Mouse (Mus musculus) forebrain, embryonic 12.5 days (tissue): ENCODE measurements around the gene Psmd9. TPM values are rescaled to one million over a fixed set of nuclear protein-coding genes. Genes with fewer than 3 reads are reported as not detected.

Source experiments
- ATAC-seq: fragments of 200-750 bp; cut with Nextera tagmentation; 2 replicates; pipeline ENCODE4 v1.8.0; 2017; ENCODE audit warnings: moderate TSS enrichment; ENCODE audit not compliant: low FRiP score
- H3K27ac ChIP-seq: fragments of 300-500 bp; sonication (generic); 2 replicates; pipeline ENCODE4 v1.5.1; 2016; ENCODE audit warnings: mild to moderate bottlenecking
- H3K27me3 ChIP-seq: fragments of 300-500 bp; sonication (generic); 2 replicates; pipeline ENCODE4 v1.6.1; 2016; ENCODE audit warnings: mild to moderate bottlenecking
- H3K36me3 ChIP-seq: fragments of 300-500 bp; sonication (generic); replicated peaks from 2 replicates; pipeline ENCODE4 v1.6.1; 2016; ENCODE audit warnings: mild to moderate bottlenecking
- H3K4me1 ChIP-seq: fragments of 300-500 bp; sonication (generic); 2 replicates; pipeline ENCODE4 v1.6.1; 2016
- H3K4me2 ChIP-seq: fragments of 300-500 bp; sonication (generic); 2 replicates; pipeline ENCODE4 v1.6.1; 2016; ENCODE audit warnings: mild to moderate bottlenecking, moderate library complexity
- H3K4me3 ChIP-seq: fragments of 300-500 bp; sonication (generic); replicated peaks from 2 replicates; pipeline ENCODE4 v1.5.1; 2016; ENCODE audit warnings: mild to moderate bottlenecking
- H3K9ac ChIP-seq: fragments of 300-500 bp; sonication (generic); 2 replicates; pipeline ENCODE4 v1.6.1; 2016; ENCODE audit warnings: mild to moderate bottlenecking
- H3K9me3 ChIP-seq: fragments of 300-500 bp; sonication (generic); 2 replicates; pipeline ENCODE4 v1.6.1; 2016
- WGBS: fragments of 180-500 bp; shearing (Covaris S2); methylation state at CpG from one replicate; pipeline ENCODE4 v1.1.7; 2016; 5-methylcytosine and 5-hydroxymethylcytosine counted together
- polyA plus RNA-seq: library from polyadenylated mRNA; unstranded; fragments of >200 nt; fragmentation: Nextera tagmentation; extraction: Ambion mirVana; gene quantifications from 2 replicates; pipeline ENCODE4 v1.2.1, GENCODE M21; 2016

Psmd9 gene
- polyA plus RNA-seq, 1 experiment from 2014 or later = 71.6 TPM

GRCm38 (mm10) chr5:123162942-123163341, 6.3 kb upstream of the Psmd9 start:
- no peak for ATAC-seq
- WGBS = 88% methylated on average over 9 of the region's 9 CpGs

GRCm38 (mm10) chr5:123166437-123166836, 2.8 kb upstream of the Psmd9 start:
- Histone ChIP-seq H3K27me3 (no peaks in the 10 kb centered on the region), H3K27ac (no peak overlapping the region), H3K36me3 (peaks cover 53% of the 10 kb centered on the region), H3K4me3 (no peak overlapping the region), H3K4me2 (no peak overlapping the region), H3K4me1 (no peaks in the 10 kb centered on the region; the same call in 1 of the 2 replicates), H3K9me3 (no peaks in the 10 kb centered on the region), H3K9ac (no peak overlapping the region)
- WGBS = 92% methylated on average over 7 of the region's 10 CpGs
- no peak for ATAC-seq

More at GRCm38 (mm10) chr5:123162942-123163341, 6.3 kb upstream of the Psmd9 start:
- peaks cover 88% of the 10 kb centered on the region for H3K36me3 ChIP-seq
- no peaks in the 10 kb centered on the region for H3K9me3 ChIP-seq
- no peak overlapping the region for H3K4me2 ChIP-seq
- no peak overlapping the region for H3K4me3 ChIP-seq
- no peak overlapping the region for H3K27ac ChIP-seq
- no peaks in the 10 kb centered on the region for H3K27me3 ChIP-seq
- no peak overlapping the region for H3K9ac ChIP-seq
- H3K4me1 ChIP-seq = no peaks in the 10 kb centered on the region

- H3K4me2 ChIP-seq = no peak overlapping the region
- WGBS = 67% methylated on average over 5 of the region's 5 CpGs
- H3K27me3 ChIP-seq = no peaks in the 10 kb centered on the region
Measured at GRCm38 (mm10) chr5:123167591-123167990, 1.6 kb upstream of the Psmd9 start.

GRCm38 (mm10) chr5:123170365-123170764, 1.2 kb downstream of the Psmd9 start:
- no peak overlapping the region for H3K4me3 ChIP-seq
- peaks cover 4% of the 10 kb centered on the region; the same call in 1 of the 2 replicates for H3K27me3 ChIP-seq
- 82% methylated on average over 9 of the region's 9 CpGs for WGBS
- no peak overlapping the region for H3K4me2 ChIP-seq
- no peak overlapping the region for H3K27ac ChIP-seq
- no peak for ATAC-seq
- H3K36me3 ChIP-seq = peaks cover 20% of the 10 kb centered on the region
- peaks cover 7% of the 10 kb centered on the region for H3K4me1 ChIP-seq
- H3K9me3 ChIP-seq = no peaks in the 10 kb centered on the region
- no peak overlapping the region for H3K9ac ChIP-seq

More at GRCm38 (mm10) chr5:123167591-123167990, 1.6 kb upstream of the Psmd9 start:
- no peak overlapping the region for H3K9ac ChIP-seq
- ATAC-seq = no peak
- H3K27ac ChIP-seq = no peak overlapping the region
- no peak overlapping the region for H3K4me3 ChIP-seq
- H3K36me3 ChIP-seq = peaks cover 42% of the 10 kb centered on the region
- H3K9me3 ChIP-seq = no peaks in the 10 kb centered on the region
- peaks cover 7% of the 10 kb centered on the region for H3K4me1 ChIP-seq

GRCm38 (mm10) chr5:123171646-123172350, 2.6 kb downstream of the Psmd9 start:
- peak overlapping the region; percentile 45 for H3K4me2 ChIP-seq
- H3K4me3 ChIP-seq = peak overlapping the region; percentile 18
- H3K9me3 ChIP-seq = no peaks in the 10 kb centered on the region
- H3K27ac ChIP-seq = no peak overlapping the region
- H3K36me3 ChIP-seq = peaks cover 6% of the 10 kb centered on the region
- H3K27me3 ChIP-seq = peaks cover 4% of the 10 kb centered on the region; the same call in 1 of the 2 replicates
- ATAC-seq = peak; percentile 84
- WGBS = 18% methylated on average over 22 of the region's 22 CpGs
- peaks cover 7% of the 10 kb centered on the region for H3K4me1 ChIP-seq
- peak overlapping the region; percentile 42 for H3K9ac ChIP-seq

GRCm38 (mm10) chr5:123178792-123179191, 9.6 kb downstream of the Psmd9 start:
- H3K27me3 ChIP-seq = no peaks in the 10 kb centered on the region
- no peaks in the 10 kb centered on the region for H3K9me3 ChIP-seq
- H3K36me3 ChIP-seq = no peaks in the 10 kb centered on the region
- H3K4me3 ChIP-seq = no peak overlapping the region
- no peak overlapping the region for H3K27ac ChIP-seq
- WGBS = 92% methylated on average over 5 of the region's 5 CpGs
- no peaks in the 10 kb centered on the region for H3K4me1 ChIP-seq
- H3K9ac ChIP-seq = no peak overlapping the region
- ATAC-seq = no peak
- H3K4me2 ChIP-seq = no peak overlapping the region

GRCm38 (mm10) chr5:123180390-123180789, 11.2 kb downstream of the Psmd9 start:
- 93% methylated on average over 15 of the region's 15 CpGs for WGBS

GRCm38 (mm10) chr5:123181536-123181935, 12.3 kb downstream of the Psmd9 start:
- Histone ChIP-seq H3K4me3 (no peak overlapping the region), H3K36me3 (no peaks in the 10 kb centered on the region), H3K4me2 (no peak overlapping the region), H3K27ac (no peak overlapping the region), H3K9ac (no peak overlapping the region), H3K4me1 (no peaks in the 10 kb centered on the region), H3K27me3 (no peaks in the 10 kb centered on the region), H3K9me3 (no peaks in the 10 kb centered on the region)
- 80% methylated on average over 6 of the region's 6 CpGs for WGBS
- no peak for ATAC-seq

More at GRCm38 (mm10) chr5:123180390-123180789, 11.2 kb downstream of the Psmd9 start:
- Histone ChIP-seq H3K27me3 (no peaks in the 10 kb centered on the region), H3K36me3 (no peaks in the 10 kb centered on the region), H3K27ac (no peak overlapping the region), H3K9me3 (no peaks in the 10 kb centered on the region), H3K9ac (no peak overlapping the region), H3K4me2 (no peak overlapping the region), H3K4me3 (no peak overlapping the region), H3K4me1 (no peaks in the 10 kb centered on the region)
- no peak for ATAC-seq

GRCm38 (mm10) chr5:123182651-123183050, 13.4 kb downstream of the Psmd9 start, which contains the start of gene Hpd:
Hpd (minus strand) TSS chr5:123182727.
- Histone ChIP-seq H3K27ac (no peak within 1 kb of the TSS), H3K4me2 (no peak within 1 kb of the TSS), H3K4me1 (no peaks in the 10 kb centered on the region), H3K9me3 (no peaks in the 10 kb centered on the region), H3K4me3 (no peak within 1 kb of the TSS), H3K36me3 (no peaks in the 10 kb centered on the region), H3K27me3 (no peaks in the 10 kb centered on the region), H3K9ac (no peak within 1 kb of the TSS)
- no peak for ATAC-seq
- 88% methylated on average over 10 of the region's 10 CpGs for WGBS

GRCm38 (mm10) chr5:123185966-123186365, 16.8 kb downstream of the Psmd9 start:
- no peaks in the 10 kb centered on the region for H3K4me1 ChIP-seq
- H3K36me3 ChIP-seq = no peaks in the 10 kb centered on the region
- 81% methylated on average over 6 of the region's 6 CpGs for WGBS
- H3K27ac ChIP-seq = no peak overlapping the region
- H3K4me2 ChIP-seq = no peak overlapping the region
- H3K4me3 ChIP-seq = no peak overlapping the region
- ATAC-seq = no peak
- H3K27me3 ChIP-seq = no peaks in the 10 kb centered on the region
- H3K9me3 ChIP-seq = no peaks in the 10 kb centered on the region
- no peak overlapping the region for H3K9ac ChIP-seq

- Histone ChIP-seq H3K4me2 (no peak overlapping the region), H3K27me3 (no peaks in the 10 kb centered on the region), H3K4me3 (no peak overlapping the region), H3K27ac (no peak overlapping the region), H3K36me3 (no peaks in the 10 kb centered on the region), H3K9ac (no peak overlapping the region), H3K4me1 (no peaks in the 10 kb centered on the region), H3K9me3 (no peaks in the 10 kb centered on the region)
- 92% methylated on average over 3 of the region's 3 CpGs for whole genome bisulfite sequencing
- ATAC-seq = no peak
Measured at GRCm38 (mm10) chr5:123187306-123187705, 18.1 kb downstream of the Psmd9 start.

- WGBS = 72% methylated on average over 3 of the region's 3 CpGs
- H3K9me3 ChIP-seq = no peaks in the 10 kb centered on the region
- no peak overlapping the region for H3K27ac ChIP-seq
- no peak overlapping the region for H3K4me2 ChIP-seq
- no peak overlapping the region for H3K4me3 ChIP-seq
- no peaks in the 10 kb centered on the region for H3K36me3 ChIP-seq
- H3K27me3 ChIP-seq = no peaks in the 10 kb centered on the region
- ATAC-seq = no peak
- no peaks in the 10 kb centered on the region for H3K4me1 ChIP-seq
- no peak overlapping the region for H3K9ac ChIP-seq
Measured at GRCm38 (mm10) chr5:123190912-123191311, 21.7 kb downstream of the Psmd9 start.

- no peak overlapping the region for H3K4me2 ChIP-seq
- no peaks in the 10 kb centered on the region for H3K4me1 ChIP-seq
- no peak overlapping the region for H3K4me3 ChIP-seq
- no peak overlapping the region for H3K9ac ChIP-seq
- no peaks in the 10 kb centered on the region for H3K9me3 ChIP-seq
- WGBS = 88% methylated on average over 6 of the region's 6 CpGs
- no peak for ATAC-seq
- H3K27ac ChIP-seq = no peak overlapping the region
- no peaks in the 10 kb centered on the region for H3K36me3 ChIP-seq
- no peaks in the 10 kb centered on the region for H3K27me3 ChIP-seq
Measured at GRCm38 (mm10) chr5:123191427-123191826, 22.2 kb downstream of the Psmd9 start.
